ENCODE assay signal across 13 mouse cellular contexts in the genomic region with DNA sequence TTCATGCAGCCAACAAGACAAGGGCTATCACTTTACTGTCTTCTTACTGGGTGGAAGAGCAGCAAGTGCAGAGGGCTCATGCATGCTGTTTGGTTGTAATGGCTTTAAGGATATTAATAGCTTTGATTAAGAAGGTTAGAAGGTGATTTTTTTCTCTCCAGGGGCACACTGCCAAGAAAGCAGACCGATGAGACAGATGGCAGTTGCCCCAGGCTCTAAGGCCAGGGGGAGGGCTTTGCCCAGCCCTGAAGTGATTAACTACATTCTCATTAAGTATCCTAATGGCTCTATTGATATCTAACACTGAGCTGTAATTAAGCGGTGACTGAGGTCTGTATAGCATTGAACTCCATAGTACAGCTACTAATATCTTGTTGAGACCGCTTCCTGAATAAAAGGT.
A peak's percentile ranks its signal among the peaks of the same experiment; 100 is the strongest.
DNase-seq lines count a peak whose midpoint lies in the region; ATAC-seq lines count a peak whose summit lies in the region.
"Had no signal": no experiment of that assay in that cellular context is flagged by ENCODE, and none has a peak within 500 bp of the region (broad histone marks: within the 10 kb centered on the region; RNA-seq: fewer than 3 reads in every experiment).

No protein-coding gene starts in this region.

- no peaks in the 10 kb centered on the region for H3K9me3 ChIP-seq in kidney, embryonic 16.5 days (ENCODE audit: low read length)
- H3K9me3 ChIP-seq: embryonic facial prominence, embryonic 13.5 days had no signal

- DNase-seq in heart, adult 18-20 months, result peak; percentile 38 to 42
- DNase-seq in heart, postnatal 36 days, result no peak
- peak; percentile 71 for DNase-seq in retina, adult 2 months (ENCODE audit: low read depth, low spot score)
- no peak for DNase-seq in retina, embryonic 14.5 days (ENCODE audit: low spot score)
- peak; percentile 92 to 93 for DNase-seq in cerebellum, postnatal 10 days
- no peak for DNase-seq in lung, postnatal 14 days
- DNase-seq: kidney, postnatal 25 days; right cerebral cortex, postnatal 4 days had no signal

- H3K36me3 ChIP-seq in kidney, embryonic 16.5 days (ENCODE audit: insufficient read depth, low read length), result peaks cover 76% of the 10 kb centered on the region

- no peaks in the 10 kb centered on the region for H3K27me3 ChIP-seq in kidney, embryonic 16.5 days (ENCODE audit: insufficient read depth, low read length)
- H3K27me3 ChIP-seq: CH12.LX; embryonic facial prominence, embryonic 13.5 days had no signal

- WGBS in kidney, embryonic 16.5 days, result 70% methylated on average over 3 of the region's 3 CpGs

- intact Hi-C loops in heart, postnatal 36 days (cut with DNase I), result no loop called here

- no peak overlapping the region for H3K9ac ChIP-seq in kidney, embryonic 16.5 days (replicated peaks; ENCODE audit: low read length)
- H3K9ac ChIP-seq: embryonic facial prominence, embryonic 13.5 days; liver, embryonic 14.5 days had no signal

- no peak overlapping the region for H3K4me3 ChIP-seq in kidney, embryonic 16.5 days (ENCODE audit: low read length)
- H3K4me3 ChIP-seq: embryonic facial prominence, embryonic 13.5 days; left cerebral cortex, adult 2 months had no signal

- H3K27ac ChIP-seq in kidney, embryonic 16.5 days (ENCODE audit: low read length), result no peak overlapping the region
- H3K27ac ChIP-seq: embryonic facial prominence, embryonic 13.5 days; left cerebral cortex, adult 2 months; liver, embryonic 14.5 days had no signal

- no peak overlapping the region for H3K4me2 ChIP-seq in kidney, embryonic 16.5 days (replicated peaks; ENCODE audit: low read depth, low read length)
- H3K4me2 ChIP-seq: embryonic facial prominence, embryonic 13.5 days had no signal

- no peak for ATAC-seq in kidney, embryonic 16.5 days (ENCODE audit: low FRiP score, low TSS enrichment)

- no peaks in the 10 kb centered on the region for H3K4me1 ChIP-seq in kidney, embryonic 16.5 days (ENCODE audit: insufficient read depth, low read length)
- H3K4me1 ChIP-seq: embryonic facial prominence, embryonic 13.5 days had no signal

Comparison
In these comparisons a context has a peak if more than half of its experiments do, and no peak if none do; other contexts are left out.
1. DNase-seq: peak in heart, adult 18-20 months (2 of 2), retina, adult 2 months (single experiment) and cerebellum, postnatal 10 days (2 of 2); none in heart, postnatal 36 days (0 of 2), retina, embryonic 14.5 days (single experiment) and lung, postnatal 14 days (single experiment).